Mouse (Mus musculus): ENCODE results near the gene Srsf6. TPM values are rescaled to one million over a fixed set of nuclear protein-coding genes. Genes with fewer than 3 reads are reported as not detected.

The Srsf6 gene
- polyA plus RNA-seq, 1 experiment from 2014 or later = 59.2 TPM

- Histone ChIP-seq H3K36me3 (ENCODE audit: insufficient read depth, low read length) (no peaks in the 10 kb centered on the region), H3K4me1 (ENCODE audit: insufficient read depth, low read depth, low read length) (no peaks in the 10 kb centered on the region), H3K27me3 (replicated peaks; ENCODE audit: insufficient read depth, low read length) (0 out of 2 replicates have a peak, but pooled peaks cover 5% of the 10 kb centered on the region), H3K9me3 (ENCODE audit: low read length) (no peaks in the 10 kb centered on the region), H3K27ac (ENCODE audit: low read length) (no peak within 1 kb of the TSS), H3K9ac (replicated peaks; ENCODE audit: low read depth) (0 out of 2 replicates have a peak within 1 kb of the TSS, but pooled peaks have one; percentile 12), H3K4me3 (ENCODE audit: low read depth, low read length) (peak within 1 kb of the TSS; percentile 43), H3K4me2 (replicated peaks; ENCODE audit: low read depth, low read length) (peak within 1 kb of the TSS; percentile 92)
- 6% methylated on average over 39 of the region's 40 CpGs for WGBS
- DNase-seq (ENCODE audit: low spot score) (peak; percentile 23), ATAC-seq (no peak)
- no peak for TF ChIP-seq EP300 (IDR thresholded peaks at IDR 0.05)
- no peak for TF ChIP-seq CTCF (IDR thresholded peaks at IDR 0.05)
These were observed 12.0 kb downstream of the Srsf6 start, which contains the start of gene L3mbtl1 for GRCm38 (mm10) chr2:162943148-162943846. TSS of gene L3mbtl1 (plus strand) at chr2:162943472.

GRCm38 (mm10) chr2:162943931-162944330, 12.6 kb downstream of the Srsf6 start:
- ATAC-seq = no peak
- 0 out of 2 replicates have a peak, but pooled peaks cover 5% of the 10 kb centered on the region for H3K27me3 ChIP-seq (replicated peaks; ENCODE audit: insufficient read depth, low read length)
- no peak overlapping the region for H3K27ac ChIP-seq (ENCODE audit: low read length)
- H3K4me3 ChIP-seq (ENCODE audit: low read depth, low read length) = no peak overlapping the region
- no peaks in the 10 kb centered on the region for H3K9me3 ChIP-seq (ENCODE audit: low read length)
- H3K4me1 ChIP-seq (ENCODE audit: insufficient read depth, low read depth, low read length) = no peaks in the 10 kb centered on the region
- H3K4me2 ChIP-seq (replicated peaks; ENCODE audit: low read depth, low read length) = peak overlapping the region; percentile 92
- H3K36me3 ChIP-seq (ENCODE audit: insufficient read depth, low read length) = no peaks in the 10 kb centered on the region
- no peak overlapping the region for H3K9ac ChIP-seq (replicated peaks; ENCODE audit: low read depth)
- TF ChIP-seq CTCF (IDR thresholded peaks at IDR 0.05) = no peak
- no peak for TF ChIP-seq EP300 (IDR thresholded peaks at IDR 0.05)
- 8% methylated on average over 11 of the region's 11 CpGs for WGBS
- no peak for DNase-seq (ENCODE audit: low spot score)

GRCm38 (mm10) chr2:162946964-162947363, 15.6 kb downstream of the Srsf6 start:
- H3K9ac ChIP-seq (replicated peaks; ENCODE audit: low read depth) = no peak overlapping the region
- H3K27me3 ChIP-seq (replicated peaks; ENCODE audit: insufficient read depth, low read length) = 0 out of 2 replicates have a peak, but pooled peaks cover 5% of the 10 kb centered on the region
- no peaks in the 10 kb centered on the region for H3K9me3 ChIP-seq (ENCODE audit: low read length)
- H3K27ac ChIP-seq (ENCODE audit: low read length) = no peak overlapping the region
- no peak overlapping the region for H3K4me3 ChIP-seq (ENCODE audit: low read depth, low read length)
- H3K4me2 ChIP-seq (replicated peaks; ENCODE audit: low read depth, low read length) = no peak overlapping the region
- DNase-seq (ENCODE audit: low spot score) (no peak), ATAC-seq (no peak)
- WGBS = 70% methylated on average over 5 of the region's 5 CpGs
- no peaks in the 10 kb centered on the region for H3K4me1 ChIP-seq (ENCODE audit: insufficient read depth, low read depth, low read length)
- H3K36me3 ChIP-seq (ENCODE audit: insufficient read depth, low read length) = no peaks in the 10 kb centered on the region
- TF ChIP-seq CTCF (IDR thresholded peaks at IDR 0.05) (no peak), EP300 (IDR thresholded peaks at IDR 0.05) (no peak)

GRCm38 (mm10) chr2:162947736-162948135, 16.4 kb downstream of the Srsf6 start:
- Histone ChIP-seq H3K4me2 (replicated peaks; ENCODE audit: low read depth, low read length) (peak overlapping the region; percentile 34), H3K27ac (ENCODE audit: low read length) (no peak overlapping the region), H3K4me3 (ENCODE audit: low read depth, low read length) (peak overlapping the region; percentile 4; the same call in 1 of the 2 replicates), H3K9ac (replicated peaks; ENCODE audit: low read depth) (no peak overlapping the region), H3K27me3 (replicated peaks; ENCODE audit: insufficient read depth, low read length) (0 out of 2 replicates have a peak, but pooled peaks cover 5% of the 10 kb centered on the region), H3K9me3 (ENCODE audit: low read length) (no peaks in the 10 kb centered on the region), H3K4me1 (ENCODE audit: insufficient read depth, low read depth, low read length) (no peaks in the 10 kb centered on the region), H3K36me3 (ENCODE audit: insufficient read depth, low read length) (no peaks in the 10 kb centered on the region)
- ATAC-seq (peak; percentile 30; the same call in 1 of the 2 replicates), DNase-seq (ENCODE audit: low spot score) (no peak)
- WGBS = 39% methylated on average over 15 of the region's 15 CpGs
- TF ChIP-seq CTCF (IDR thresholded peaks at IDR 0.05) = no peak
- TF ChIP-seq EP300 (IDR thresholded peaks at IDR 0.05) = no peak

- no peaks in the 10 kb centered on the region for H3K36me3 ChIP-seq (ENCODE audit: insufficient read depth, low read length)
- WGBS = 68% methylated on average over 14 of the region's 14 CpGs
- no peak overlapping the region for H3K27ac ChIP-seq (ENCODE audit: low read length)
- H3K4me3 ChIP-seq (ENCODE audit: low read depth, low read length) = 0 out of 2 replicates have a peak overlapping the region, but pooled peaks have one; percentile 4
- H3K4me1 ChIP-seq (ENCODE audit: insufficient read depth, low read depth, low read length) = no peaks in the 10 kb centered on the region
- no peak for TF ChIP-seq EP300 (IDR thresholded peaks at IDR 0.05)
- no peak for TF ChIP-seq CTCF (IDR thresholded peaks at IDR 0.05)
- H3K4me2 ChIP-seq (replicated peaks; ENCODE audit: low read depth, low read length) = peak overlapping the region; percentile 34
- DNase-seq (ENCODE audit: low spot score) = no peak
- no peaks in the 10 kb centered on the region for H3K9me3 ChIP-seq (ENCODE audit: low read length)
- no peak overlapping the region for H3K9ac ChIP-seq (replicated peaks; ENCODE audit: low read depth)
- 0 out of 2 replicates have a peak, but pooled peaks cover 4% of the 10 kb centered on the region for H3K27me3 ChIP-seq (replicated peaks; ENCODE audit: insufficient read depth, low read length)
- ATAC-seq = no peak; the same call in 1 of the 2 replicates
These were observed 16.9 kb downstream of the Srsf6 start for GRCm38 (mm10) chr2:162948221-162948620.

- 78% methylated on average over 2 of the region's 2 CpGs for WGBS
- H3K9ac ChIP-seq (replicated peaks; ENCODE audit: low read depth) = no peak overlapping the region
- H3K27me3 ChIP-seq (replicated peaks; ENCODE audit: insufficient read depth, low read length) = no peaks in the 10 kb centered on the region
- no peak for DNase-seq (ENCODE audit: low spot score)
- H3K4me1 ChIP-seq (ENCODE audit: insufficient read depth, low read depth, low read length) = no peaks in the 10 kb centered on the region
- H3K4me3 ChIP-seq (ENCODE audit: low read depth, low read length) = no peak overlapping the region
- no peak overlapping the region for H3K4me2 ChIP-seq (replicated peaks; ENCODE audit: low read depth, low read length)
- H3K36me3 ChIP-seq (ENCODE audit: insufficient read depth, low read length) = no peaks in the 10 kb centered on the region
- H3K9me3 ChIP-seq (ENCODE audit: low read length) = no peaks in the 10 kb centered on the region
- no peak overlapping the region for H3K27ac ChIP-seq (ENCODE audit: low read length)
- TF ChIP-seq CTCF (IDR thresholded peaks at IDR 0.05) (no peak), EP300 (IDR thresholded peaks at IDR 0.05) (no peak)
- ATAC-seq = no peak
These were observed 19.4 kb downstream of the Srsf6 start for GRCm38 (mm10) chr2:162950776-162951175.

Measured in lung, postnatal 0 days (tissue).